Mouse (Mus musculus) retina, embryonic 14.5 days (tissue): ENCODE measurements around the gene Akip1.

ENCODE experiments used
- DNase-seq: peaks from one replicate; pipeline ENCODE4 v3.0.0-alpha.2; 2015; ENCODE audit warnings: low spot score

The Akip1 gene

DNA sequence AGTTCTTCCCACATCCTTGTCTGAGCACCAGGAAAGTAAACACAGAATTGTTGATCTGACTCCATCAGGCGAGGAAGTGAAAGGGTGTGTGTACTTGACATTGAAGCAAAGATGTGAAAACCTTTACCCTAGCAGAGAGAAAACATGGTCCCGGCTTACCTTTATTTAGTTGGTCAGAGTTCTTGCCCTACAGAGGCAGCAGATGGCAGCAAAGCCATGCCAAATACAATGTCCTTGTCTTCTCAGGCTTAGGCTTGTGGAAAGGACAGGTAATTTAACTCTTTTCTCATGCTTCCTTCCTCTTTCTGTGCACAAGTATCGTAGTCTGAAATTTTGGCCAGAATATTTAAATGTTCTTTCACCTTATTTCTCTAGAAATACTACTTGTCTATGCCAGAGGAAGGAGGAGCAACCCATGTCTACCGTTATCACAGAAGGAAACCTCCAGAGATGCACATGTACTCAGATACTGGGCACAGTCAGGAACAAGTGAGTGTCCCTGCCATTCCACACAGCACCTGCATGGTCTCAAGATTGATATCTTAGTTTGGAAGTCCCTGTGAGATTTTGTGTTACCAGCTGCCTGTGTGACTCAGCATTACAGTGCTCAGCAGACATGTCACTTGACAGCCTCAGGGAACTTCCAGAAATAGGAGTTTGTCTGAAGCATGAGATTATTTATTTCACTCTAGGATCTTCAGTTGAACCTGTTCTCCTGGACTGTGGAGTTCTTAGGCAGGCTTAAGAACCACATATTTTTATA lies 3.7 kb downstream of the Akip1 start:
- peak; percentile 75 for DNase-seq

DNA sequence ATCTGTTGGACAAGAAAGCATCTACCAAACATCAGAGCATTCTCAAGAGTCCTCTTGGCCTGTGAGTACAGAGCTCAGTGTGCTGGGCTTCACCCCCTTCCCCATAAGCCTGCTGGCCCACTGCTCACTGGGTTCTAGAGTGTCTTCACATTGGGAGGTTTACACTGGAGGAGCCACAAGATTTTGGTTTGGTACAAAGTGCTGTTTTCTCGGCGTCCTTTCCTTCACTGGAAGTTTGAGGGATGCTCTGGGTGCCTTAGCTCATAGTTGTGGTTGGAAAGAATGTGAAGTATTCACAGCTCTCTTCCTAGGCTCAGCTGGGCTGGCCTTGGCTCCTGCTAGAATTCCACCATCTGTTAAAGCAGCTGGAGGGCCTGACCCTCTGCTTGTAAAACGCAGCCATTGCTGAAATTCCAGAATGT lies 5.5 kb downstream of the Akip1 start:
- no peak for DNase-seq

DNA sequence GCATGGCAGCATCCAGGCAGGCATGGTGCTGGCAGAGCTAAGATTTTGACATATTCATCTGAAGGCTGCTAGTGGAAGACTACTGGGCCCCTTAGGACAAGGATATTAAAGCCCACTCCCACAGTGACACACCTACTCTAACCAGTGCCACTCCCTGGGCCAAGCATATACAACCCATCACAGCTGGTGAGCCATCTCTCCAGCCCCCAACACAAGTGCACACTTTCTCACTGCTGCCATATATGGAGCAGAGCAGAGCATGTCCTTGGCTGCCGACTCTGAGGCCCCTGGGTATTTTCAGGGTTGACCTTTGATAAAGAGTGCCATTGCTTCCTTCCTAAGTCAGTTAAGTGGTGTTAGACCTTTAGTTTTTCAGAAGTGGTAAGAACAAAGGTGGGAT lies 6.6 kb downstream of the Akip1 start:
- no peak for DNase-seq

DNA sequence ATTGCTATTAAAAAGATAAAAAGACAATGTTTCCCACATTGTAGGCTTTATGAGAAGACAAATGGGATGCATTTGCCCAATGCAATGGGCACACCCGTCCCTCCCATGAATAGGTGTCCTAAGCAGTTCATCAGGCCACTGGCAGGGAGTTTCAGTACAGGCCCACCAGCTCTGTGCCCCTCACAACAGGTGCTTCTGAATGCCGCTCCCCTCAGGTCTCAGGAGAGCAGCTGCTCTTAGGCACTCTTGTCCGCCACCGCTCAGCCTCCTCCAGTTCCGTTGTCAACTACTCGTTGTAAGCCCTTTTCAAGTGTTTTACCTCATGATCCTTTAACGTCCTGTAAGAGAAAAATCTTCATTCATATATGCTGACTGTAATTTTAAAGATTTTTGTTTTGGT lies 8.7 kb downstream of the Akip1 start:
- no peak for DNase-seq

DNA sequence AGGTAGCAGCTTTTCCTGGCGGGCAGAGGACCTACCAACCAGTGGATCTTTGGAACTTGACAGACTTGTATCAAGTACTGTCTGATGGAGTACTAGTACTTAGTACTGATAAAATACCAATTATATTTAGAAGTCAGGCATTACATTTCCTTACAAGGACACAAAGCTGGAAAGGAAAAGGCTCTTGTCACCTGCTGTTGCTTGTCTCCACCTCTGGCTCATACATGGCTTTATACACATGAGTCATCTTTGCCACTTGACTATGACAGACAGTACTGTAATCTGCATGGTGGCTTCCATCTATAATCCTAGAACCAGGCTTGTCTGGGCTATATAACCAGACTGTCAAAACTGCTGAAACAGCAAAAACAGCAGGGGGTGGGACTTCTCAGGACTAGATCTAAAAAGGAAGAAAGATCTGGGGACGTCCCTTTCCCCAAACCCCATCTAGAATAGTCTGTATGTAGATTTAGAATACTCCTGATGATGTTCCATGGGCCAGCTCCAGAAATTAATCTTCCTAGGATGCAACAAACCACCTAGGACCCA lies 10.0 kb downstream of the Akip1 start:
- no peak for DNase-seq

DNA sequence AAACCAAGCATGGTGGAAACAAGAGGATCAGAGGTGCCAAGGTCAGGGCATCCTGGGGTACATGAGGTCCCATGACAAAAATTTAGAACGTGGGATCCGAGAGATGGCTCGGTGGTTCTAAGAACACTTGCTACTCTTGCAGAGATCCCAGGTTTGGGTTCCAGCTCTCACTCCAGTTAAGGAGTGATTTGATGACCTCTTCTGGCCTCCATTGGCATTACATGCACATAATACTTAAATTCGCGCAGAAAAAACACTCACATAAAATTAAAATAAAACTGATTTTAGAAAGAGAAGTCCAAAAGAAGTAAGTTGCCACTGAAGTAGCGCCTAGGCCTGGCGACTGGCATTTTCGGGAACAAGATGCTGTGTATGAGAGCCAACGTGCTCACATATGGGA lies 15.8 kb downstream of the Akip1 start:
- DNase-seq = peak; percentile 68

DNA sequence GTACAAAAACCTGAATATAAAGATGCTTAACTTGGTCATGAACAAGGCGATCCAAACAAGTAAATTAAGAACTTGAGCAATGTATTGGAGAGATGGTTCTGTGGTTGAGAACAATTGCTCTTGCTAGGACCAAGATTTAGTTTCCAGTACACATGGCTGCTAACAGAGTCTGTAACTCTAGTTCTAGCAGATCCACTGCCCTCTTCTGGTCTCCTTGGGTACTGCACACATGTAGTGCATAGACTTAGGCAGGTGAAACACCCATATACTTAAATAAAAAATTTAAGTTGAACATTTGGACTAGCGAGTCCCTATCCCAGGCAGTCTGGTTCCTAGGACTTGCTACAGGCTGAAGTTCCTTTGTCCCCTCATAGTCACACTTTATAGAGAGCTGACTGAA lies 19.1 kb downstream of the Akip1 start:
- peak; percentile 34 for DNase-seq

DNA sequence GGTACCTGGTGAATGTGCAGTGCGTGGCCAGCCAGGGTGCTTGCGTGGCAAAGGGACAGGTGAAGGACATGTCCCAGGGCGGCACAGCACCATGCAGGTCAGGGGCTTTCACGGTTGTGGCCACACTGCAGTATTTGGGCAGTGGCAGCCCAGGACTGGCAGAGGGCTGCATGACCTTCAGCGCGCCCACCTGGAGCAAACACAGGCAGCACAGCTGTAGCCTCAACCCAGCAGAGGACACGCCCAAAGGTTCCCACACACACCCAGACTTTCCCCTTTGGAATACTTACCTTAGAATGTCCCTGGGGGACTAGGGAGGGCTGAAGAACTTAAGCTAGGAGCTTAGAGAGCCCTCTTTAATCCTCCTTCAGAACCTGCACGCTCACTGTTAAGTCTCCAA lies 19.6 kb downstream of the Akip1 start:
- no peak for DNase-seq

DNA sequence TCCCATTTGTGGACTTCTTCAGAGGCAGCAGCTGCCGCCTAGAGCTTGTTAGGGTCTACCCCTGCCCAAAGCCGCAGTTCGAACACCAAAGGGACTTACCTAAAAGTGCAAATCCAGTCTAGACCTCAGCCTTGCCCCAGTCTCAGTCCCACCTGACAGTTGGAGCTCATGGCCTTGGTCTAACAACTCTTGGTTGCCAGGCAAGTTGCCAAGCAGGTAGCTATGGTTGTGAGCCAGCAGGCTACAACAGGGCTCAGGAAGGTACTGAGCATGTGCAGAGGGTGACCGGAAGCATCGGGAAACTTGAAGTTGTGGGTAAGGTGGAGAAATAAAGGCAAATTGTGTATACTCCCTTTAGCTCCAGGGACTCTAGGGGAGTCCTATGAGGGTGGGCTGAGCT lies 20.2 kb downstream of the Akip1 start, which contains the start of gene BC051019:
Gene BC051019 (minus strand): TSS at position 154 of the 400 bp plus-strand sequence.
- no peak for DNase-seq

DNA sequence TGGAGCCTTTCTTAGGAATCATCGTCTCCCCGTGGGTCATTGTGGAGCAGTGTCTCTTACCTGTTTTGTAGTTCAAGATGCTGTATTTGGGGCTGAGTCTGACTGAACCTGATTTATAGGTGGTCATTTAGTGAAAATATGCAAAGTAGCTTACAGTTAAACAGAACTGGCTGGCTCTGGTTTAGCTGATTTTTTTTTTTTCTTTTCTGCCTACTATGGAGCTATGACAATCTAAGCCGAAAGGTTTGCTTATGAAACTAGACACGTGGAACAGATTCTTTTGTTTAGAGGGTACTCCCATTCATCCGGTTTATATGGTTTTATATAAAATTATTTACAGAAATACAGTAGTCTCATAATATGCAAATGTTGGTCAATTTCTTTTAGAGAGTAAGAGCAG lies 28.1 kb downstream of the Akip1 start, which contains the start of gene Ascl3:
Gene Ascl3 (minus strand): TSS at position 101 of the 400 bp plus-strand sequence.
- DNase-seq = no peak

DNA sequence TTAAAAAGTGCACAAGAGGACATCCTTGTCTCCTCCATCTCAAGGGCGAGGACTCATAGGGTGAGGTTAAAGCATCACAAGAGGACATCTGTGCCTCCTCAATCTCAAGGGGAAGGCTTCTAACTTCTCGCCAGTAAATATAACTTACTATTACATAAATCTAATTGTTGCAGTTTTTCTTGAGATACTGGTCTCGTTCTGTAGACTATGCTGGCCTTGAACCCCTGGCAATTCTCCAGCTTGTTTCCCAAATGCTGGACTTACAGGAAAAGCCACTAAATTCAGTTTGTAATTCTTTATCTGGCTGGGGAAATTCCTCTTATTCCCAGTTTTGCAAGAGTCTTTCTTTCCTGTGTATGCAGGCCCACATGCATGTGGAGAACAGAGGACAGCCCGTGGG lies 31.3 kb downstream of the Akip1 start:
- no peak for DNase-seq

DNA sequence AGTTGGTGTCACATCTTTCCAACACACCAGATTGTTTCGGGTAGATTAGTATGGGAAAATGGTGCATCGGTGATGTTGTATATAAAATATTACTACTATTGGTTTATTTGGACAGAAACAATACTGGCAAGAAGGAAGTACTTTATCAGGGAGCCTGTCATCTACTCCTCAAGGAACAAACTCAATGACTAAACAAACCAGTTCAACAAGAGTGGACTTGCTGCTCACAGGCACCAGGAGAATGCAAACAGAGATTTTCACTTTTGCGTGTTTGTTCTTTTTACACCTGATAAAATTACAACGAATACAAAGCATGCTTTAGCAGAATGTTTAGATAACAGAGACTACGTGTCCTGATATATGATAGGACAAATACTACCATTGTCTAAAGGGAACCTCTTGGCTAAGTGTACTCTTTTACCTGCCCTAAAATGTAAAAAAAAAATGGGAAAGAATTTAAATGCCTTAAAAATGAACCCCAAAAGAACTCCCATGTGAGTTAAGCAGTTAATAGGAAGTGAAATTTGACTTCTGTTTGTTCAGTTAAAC lies 36.4 kb downstream of the Akip1 start:
- no peak for DNase-seq

DNA sequence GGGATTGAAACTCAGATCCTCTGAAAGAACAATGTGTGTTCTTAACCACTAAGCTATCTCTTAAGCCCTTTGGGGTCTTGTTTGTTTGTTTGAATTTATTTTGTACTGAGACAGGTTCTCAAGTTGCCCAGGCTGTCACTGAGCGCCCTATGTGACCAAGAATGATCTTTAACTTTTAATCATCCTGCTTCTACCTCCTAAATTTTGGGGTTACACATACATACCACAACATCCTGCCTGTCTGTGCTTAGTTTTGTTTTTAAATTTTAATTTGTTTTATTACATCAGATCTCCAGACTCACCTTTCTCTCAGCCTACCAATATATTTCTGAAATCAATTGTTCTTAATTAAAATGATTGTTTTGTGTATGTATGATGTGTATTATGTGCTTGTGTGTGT lies 37.6 kb downstream of the Akip1 start:
- no peak for DNase-seq

DNA sequence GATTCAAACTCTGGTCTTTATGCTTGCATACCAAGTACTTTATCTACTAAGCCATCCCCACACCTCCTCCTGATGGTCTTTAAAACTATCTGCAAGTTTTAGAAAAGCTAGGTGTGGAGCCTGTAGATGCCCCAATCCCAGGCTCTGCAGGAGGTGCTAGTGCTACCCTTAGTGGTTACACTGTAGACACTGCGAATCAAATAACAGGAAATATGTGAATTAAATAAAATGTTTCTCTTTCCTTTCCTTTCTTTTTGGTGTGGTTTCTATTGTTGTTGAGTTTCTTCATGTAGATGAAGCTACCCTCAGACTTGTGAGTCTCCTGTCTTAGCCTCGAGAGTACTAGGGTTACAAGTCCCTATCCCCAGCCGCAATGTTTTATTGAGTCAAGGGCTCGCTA lies 38.2 kb downstream of the Akip1 start:
- no peak for DNase-seq

DNA sequence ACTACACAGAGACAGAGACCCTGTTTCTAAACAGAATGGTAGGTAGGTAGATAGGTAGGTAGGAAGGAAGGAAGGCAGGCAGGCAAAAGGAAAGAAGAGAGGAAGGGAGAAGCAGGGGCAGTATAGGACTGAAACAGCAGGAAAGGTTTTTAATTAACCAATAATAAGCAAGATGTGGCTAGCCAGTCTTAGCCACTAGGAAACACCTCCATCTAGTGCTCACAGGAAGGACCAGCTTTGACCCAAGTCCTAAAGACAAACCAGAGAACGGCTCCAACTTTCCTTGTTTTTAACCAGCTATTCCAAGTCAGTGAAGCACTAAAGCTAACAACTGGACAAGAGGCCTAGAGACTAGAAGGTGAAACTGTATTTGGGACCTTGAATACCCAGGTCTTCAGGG lies 44.3 kb downstream of the Akip1 start:
- no peak for DNase-seq

DNA sequence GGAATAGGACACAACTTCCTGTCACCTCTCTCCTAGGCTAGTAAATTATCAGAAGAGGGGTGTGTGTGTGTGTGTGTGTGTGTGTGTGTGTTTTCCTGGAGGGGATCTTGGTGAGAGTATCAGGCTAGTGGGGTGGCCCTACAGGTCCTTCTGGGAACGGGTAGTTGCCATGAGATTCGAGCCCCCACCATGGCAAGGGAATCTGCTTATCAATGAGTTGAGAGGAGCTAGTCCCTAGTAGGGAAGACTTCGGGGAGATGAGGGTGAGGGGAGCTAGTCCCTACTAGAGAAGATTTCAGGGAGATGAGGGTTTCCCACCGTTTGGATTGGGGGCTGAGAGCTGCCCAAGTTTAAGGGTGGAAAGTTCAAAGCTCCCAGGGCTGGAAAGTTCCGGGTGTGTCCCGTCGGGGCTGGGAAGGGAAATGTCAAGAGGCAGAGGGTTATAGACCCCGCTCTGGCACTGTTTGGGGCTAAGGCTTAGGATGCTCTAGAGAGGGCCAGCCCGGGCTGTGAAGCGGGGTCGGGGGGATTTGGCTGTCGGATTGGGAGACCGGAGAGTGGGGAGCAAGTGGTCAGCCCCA lies 48.0 kb downstream of the Akip1 start:
- no peak for DNase-seq

DNA sequence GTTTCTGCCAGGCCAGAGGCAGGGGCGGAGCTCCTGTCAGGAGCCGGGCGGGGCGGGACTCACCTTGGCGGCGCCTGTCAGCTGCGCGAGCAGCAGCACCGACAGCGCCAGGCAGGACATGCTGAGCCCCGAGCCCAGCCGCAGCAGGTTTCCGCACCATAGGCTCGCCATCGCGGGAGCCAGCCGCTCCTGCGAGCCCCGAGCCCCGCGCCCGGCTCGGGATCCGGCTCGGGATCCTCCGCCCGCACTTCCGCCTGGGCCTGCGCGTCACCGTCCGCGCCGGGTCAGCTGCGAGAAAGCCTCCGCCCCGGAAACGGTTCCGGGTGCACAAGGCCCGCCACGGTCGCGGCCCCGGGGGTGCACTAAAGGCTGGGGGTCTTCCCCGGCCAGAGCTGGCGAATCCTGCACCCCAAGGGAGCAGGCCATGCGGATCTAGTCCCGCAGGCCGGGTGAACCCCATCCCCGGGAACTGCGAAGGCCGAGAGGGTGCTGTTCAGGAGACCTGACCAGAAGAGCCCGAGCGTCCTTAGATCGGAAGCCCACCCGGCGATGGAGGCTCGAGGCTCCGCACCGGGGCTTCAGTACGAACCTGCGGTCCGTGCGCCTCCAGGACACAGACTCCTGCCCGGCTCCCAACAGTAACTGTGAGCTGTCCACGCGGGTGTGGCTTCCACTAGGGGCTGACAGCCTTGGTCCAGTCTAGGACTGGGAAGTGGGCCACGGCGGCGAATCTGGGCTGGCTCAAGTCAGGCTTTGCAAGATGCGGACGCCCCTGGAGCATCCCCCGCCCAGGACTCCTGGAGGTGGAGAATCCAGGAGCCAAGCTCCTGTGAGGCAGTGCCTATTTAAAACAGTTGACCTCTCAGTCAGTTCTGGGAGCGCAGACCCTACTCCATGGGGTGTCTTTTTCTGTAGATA lies 48.8 kb downstream of the Akip1 start, which contains the start of gene Tmem9b:
Gene Tmem9b (minus strand): TSS at position 868 of the 918 bp plus-strand sequence.
- DNase-seq = peak; percentile 79

DNA sequence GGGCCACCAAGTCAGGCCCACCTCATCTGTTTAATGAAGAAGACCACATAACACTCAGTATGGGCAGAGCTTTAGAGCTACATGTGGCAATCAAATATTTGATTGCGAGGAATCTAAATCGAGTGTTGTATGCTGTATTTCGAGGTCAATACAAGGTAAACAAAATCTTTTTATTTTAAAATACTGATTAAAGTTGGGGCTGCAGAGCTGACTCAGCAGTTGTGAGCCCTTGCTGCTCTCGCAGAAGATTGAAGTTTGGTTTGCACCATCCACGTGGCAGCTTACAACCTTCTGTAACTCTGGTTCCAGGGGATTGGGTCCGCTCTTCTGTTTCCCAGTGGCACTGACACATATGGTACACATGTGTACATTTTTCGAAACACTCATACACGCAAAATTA lies 50.5 kb downstream of the Akip1 start:
- DNase-seq = no peak

DNA sequence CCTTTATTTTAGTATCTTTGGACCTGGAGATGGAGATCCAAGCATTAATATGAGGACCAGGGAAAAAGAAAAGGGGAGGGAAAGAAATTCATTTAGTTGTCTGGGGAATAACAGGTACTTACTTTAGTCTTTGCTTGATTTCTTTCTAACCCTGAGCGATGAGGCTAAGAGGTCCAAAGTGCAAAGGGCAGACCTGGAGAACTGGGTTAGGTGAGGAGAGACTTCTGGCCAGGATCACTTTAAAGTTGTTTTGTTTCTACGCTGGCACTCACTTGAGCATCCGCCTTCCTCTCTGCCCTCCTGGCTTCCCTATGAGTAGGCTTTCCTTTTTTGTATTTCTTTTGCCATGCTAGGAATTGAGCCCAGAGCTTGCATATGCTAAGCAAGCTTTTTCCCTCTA lies 52.8 kb downstream of the Akip1 start:
- DNase-seq = no peak
